Mouse (Mus musculus): Measurements from ENCODE around the gene Pcnt.

DNA sequence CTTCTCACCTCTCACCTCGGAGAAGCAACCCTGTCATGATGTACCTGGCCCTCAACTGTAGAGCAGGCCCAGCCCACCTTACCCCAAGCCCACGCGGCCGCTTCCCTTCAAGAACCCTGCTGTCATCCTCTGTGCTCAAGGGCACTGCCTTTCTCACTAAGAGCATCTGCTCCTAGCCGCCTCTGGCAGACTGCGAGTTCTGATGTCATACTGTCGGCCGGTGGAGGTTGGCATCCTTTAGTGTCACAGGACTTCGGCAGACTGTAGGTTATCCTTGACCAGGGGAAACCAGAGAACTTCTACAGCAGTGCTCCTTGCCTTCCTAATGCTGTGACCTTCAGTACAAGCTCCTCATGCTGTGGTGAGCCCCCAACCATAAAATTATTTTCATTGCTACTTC, 51.4 kb downstream of the Pcnt start:
- TF ChIP-seq SRF (IDR thresholded peaks at IDR 0.05; ENCODE audit: control insufficient read depth, insufficient read length, low read depth), result no peak
- TF ChIP-seq POLR2A (IDR thresholded peaks at IDR 0.05; ENCODE audit: insufficient read length, low read depth), result no peak
- TF ChIP-seq POLR2AphosphoS2 (IDR thresholded peaks at IDR 0.05; ENCODE audit: insufficient read length, low read depth), result no peak
- no peak for TF ChIP-seq MYOG (IDR thresholded peaks at IDR 0.05; ENCODE audit: control insufficient read depth in 1 of 3, insufficient read depth in 1 of 3, insufficient read length in 2 of 3, low read depth in 2 of 3)
- TF ChIP-seq E2F4 (IDR thresholded peaks at IDR 0.05; ENCODE audit: insufficient read depth), result no peak
- TF ChIP-seq MAX (IDR thresholded peaks at IDR 0.05; ENCODE audit: low read depth), result no peak
- TF ChIP-seq MYOD1 (IDR thresholded peaks at IDR 0.05; ENCODE audit: control insufficient read depth in 1 of 3, insufficient read length in 2 of 3, low read depth in 2 of 3), result no peak
- TF ChIP-seq CEBPB (IDR thresholded peaks at IDR 0.05; ENCODE audit: insufficient read depth, poor library complexity, severe bottlenecking), result no peak
- no peak for TF ChIP-seq REST (IDR thresholded peaks at IDR 0.05; ENCODE audit: insufficient read depth, insufficient read length)
- no peak for TF ChIP-seq TCF12 (IDR thresholded peaks at IDR 0.05; ENCODE audit: insufficient read depth, poor library complexity, severe bottlenecking)
- no peak for TF ChIP-seq USF1 (IDR thresholded peaks at IDR 0.05; ENCODE audit: low read depth)

Data from myocyte (in vitro differentiated cells).